Mouse (Mus musculus): ENCODE results near the gene Icos. TPM values are rescaled to one million over a fixed set of nuclear protein-coding genes. Genes with fewer than 3 reads are reported as not detected.

Gene Icos
- polyA plus RNA-seq, 1 experiment from 2014 or later, result 0.13 TPM

DNA sequence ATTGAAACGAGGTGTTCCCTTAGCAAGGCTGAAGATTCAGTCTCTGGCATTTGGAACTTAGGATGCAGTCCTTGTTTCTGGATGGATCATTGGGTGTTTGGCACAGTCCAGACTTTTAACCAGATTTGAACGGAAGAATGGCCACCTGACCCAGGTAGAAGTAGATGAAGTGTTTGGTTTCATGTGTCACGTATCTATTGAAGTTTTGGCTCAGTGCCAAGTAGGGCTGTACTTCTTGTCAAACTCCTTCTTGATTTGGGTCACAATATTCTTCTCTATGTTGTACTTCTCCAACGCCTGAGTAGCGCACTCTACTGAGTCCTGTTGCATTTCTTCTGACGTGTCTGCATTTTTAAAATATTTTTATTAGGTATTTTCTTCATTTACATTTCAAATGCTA is 29.6 kb upstream of the Icos start:
- H3K9me3 ChIP-seq, result no peaks in the 10 kb centered on the region
- no peak overlapping the region for H3K27ac ChIP-seq
- peaks cover 13% of the 10 kb centered on the region for H3K4me1 ChIP-seq (replicated peaks)
- H3K27me3 ChIP-seq (ENCODE audit: insufficient read depth, poor library complexity, severe bottlenecking), result no peaks in the 10 kb centered on the region
- H3K36me3 ChIP-seq, result no peaks in the 10 kb centered on the region
- DNase-seq (ENCODE audit: low spot score), result no peak
- H3K4me3 ChIP-seq, result no peak overlapping the region
- 94% methylated on average over 6 of the region's 6 CpGs for WGBS

DNA sequence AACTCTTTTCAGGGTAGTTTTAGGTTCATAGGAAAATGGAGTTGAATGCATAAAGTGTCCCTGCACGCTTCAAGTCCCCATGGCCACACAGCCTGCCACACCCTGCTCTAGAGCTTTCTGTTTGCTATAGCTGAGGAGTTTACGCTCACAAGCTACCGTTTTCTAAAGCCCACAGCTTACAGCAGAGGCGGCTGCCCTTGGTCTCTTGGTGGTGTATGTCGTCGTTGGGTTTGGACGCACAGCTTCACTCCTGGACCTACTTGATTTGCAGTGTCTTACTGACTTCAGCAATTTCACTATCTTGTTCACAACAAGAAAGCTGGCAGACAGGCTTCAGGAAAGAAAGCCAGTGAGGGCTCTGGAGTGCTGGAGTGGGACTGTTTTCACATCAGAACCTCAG is 24.8 kb upstream of the Icos start:
- 84% methylated on average over 7 of the region's 7 CpGs for WGBS
- H3K4me3 ChIP-seq, result no peak overlapping the region

DNA sequence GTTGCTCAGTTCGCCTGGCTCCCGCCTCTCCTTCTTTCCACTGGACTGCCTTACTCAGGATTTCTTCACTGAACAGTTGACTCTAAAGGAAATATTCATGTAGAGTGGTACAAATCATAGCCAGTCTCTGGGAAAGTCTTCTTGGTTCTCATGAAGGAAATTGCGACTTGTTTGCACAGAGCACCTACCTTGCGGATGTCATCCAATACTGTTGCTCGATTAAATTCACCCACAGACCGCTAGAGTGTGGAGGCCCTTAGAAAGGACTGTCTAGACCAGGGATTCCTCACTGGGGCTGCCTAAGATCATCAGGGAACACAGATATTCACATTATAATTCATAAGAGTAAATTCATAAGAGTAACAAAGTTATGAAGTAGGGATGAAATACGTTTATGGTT is 24.0 kb upstream of the Icos start:
- Histone ChIP-seq H3K36me3 (no peaks in the 10 kb centered on the region), H3K4me1 (replicated peaks) (no peaks in the 10 kb centered on the region), H3K27ac (no peak overlapping the region), H3K4me3 (no peak overlapping the region), H3K27me3 (ENCODE audit: insufficient read depth, poor library complexity, severe bottlenecking) (no peaks in the 10 kb centered on the region), H3K9me3 (no peaks in the 10 kb centered on the region)
- no peak for DNase-seq (ENCODE audit: low spot score)
- 90% methylated on average over 7 of the region's 7 CpGs for WGBS

More for the DNA sequence above, 24.8 kb upstream of the Icos start:
- DNase-seq (ENCODE audit: low spot score), result no peak
- Histone ChIP-seq H3K4me1 (replicated peaks) (no peaks in the 10 kb centered on the region), H3K27ac (no peak overlapping the region), H3K27me3 (ENCODE audit: insufficient read depth, poor library complexity, severe bottlenecking) (no peaks in the 10 kb centered on the region), H3K36me3 (no peaks in the 10 kb centered on the region), H3K9me3 (no peaks in the 10 kb centered on the region)

DNA sequence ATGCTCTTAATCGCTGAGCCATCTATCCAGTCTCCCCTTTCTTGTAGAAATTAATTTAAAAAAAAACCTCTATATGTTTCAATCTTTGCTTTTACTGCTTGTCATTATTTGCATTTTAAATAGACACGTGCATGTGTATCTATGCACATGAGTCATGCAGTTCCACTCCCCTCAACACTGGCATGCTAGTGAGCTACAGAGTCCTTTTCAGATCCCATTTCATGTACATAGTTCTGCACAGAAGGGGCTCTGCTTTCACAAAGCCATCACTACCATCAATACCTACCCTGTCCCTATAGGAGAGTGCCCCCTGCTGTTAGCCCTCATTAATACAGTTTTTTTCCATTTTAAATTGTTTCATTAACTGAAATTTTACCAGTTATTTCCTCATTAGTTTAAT is 23.0 kb upstream of the Icos start:
- WGBS, result 62% methylated on average over 2 of the region's 2 CpGs
- Histone ChIP-seq H3K4me3 (no peak overlapping the region), H3K27me3 (ENCODE audit: insufficient read depth, poor library complexity, severe bottlenecking) (no peaks in the 10 kb centered on the region), H3K9me3 (no peaks in the 10 kb centered on the region), H3K27ac (no peak overlapping the region), H3K4me1 (replicated peaks) (no peaks in the 10 kb centered on the region), H3K36me3 (no peaks in the 10 kb centered on the region)
- DNase-seq (ENCODE audit: low spot score), result no peak

DNA sequence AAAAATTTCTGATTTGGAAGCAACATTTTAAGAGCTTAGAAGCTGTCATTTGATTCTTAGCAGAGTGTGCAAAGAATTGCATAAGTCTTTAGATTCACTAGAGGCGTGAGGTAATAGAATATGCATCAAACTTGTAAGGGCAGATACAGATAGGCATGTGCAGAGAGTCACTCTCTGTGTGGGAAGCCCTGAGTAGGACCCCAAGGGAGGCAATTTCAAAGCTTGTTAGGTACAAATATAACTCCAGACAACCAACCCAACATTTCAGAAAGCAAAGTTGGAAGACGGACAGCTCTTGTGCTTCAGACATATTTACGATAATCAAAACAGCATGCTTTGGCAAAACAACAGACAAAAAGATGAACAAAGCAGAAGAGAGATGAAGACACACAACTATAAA is 22.5 kb upstream of the Icos start:
- Histone ChIP-seq H3K27ac (no peak overlapping the region), H3K4me1 (replicated peaks) (no peaks in the 10 kb centered on the region), H3K4me3 (no peak overlapping the region), H3K9me3 (no peaks in the 10 kb centered on the region), H3K27me3 (ENCODE audit: insufficient read depth, poor library complexity, severe bottlenecking) (no peaks in the 10 kb centered on the region), H3K36me3 (no peaks in the 10 kb centered on the region)
- WGBS, result 97% methylated on average over 3 of the region's 3 CpGs
- DNase-seq (ENCODE audit: low spot score), result no peak

DNA sequence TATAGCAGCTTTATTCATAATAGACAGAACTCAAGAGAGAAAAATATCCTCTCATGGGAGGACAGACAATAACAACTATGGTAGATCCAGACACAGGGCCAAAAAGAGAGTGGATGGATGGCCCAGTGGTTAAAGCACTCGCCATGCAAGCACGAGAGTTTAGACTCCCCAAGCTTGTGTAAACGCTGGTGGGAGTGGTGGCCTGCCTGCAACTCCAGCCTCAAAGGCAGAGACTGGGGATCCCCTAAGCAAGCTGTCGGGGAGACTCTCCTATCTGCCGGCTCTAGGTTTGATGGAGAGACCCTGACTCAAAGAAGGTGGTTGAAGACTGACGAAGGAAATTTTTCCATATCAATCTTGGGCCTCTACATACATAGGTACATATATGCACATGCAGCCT is 21.5 kb upstream of the Icos start:
- H3K9me3 ChIP-seq, result no peaks in the 10 kb centered on the region
- H3K27ac ChIP-seq, result no peak overlapping the region
- no peaks in the 10 kb centered on the region for H3K27me3 ChIP-seq (ENCODE audit: insufficient read depth, poor library complexity, severe bottlenecking)
- no peaks in the 10 kb centered on the region for H3K4me1 ChIP-seq (replicated peaks)
- DNase-seq (ENCODE audit: low spot score), result no peak
- H3K4me3 ChIP-seq, result no peak overlapping the region
- WGBS, result 87% methylated on average over 6 of the region's 6 CpGs
- H3K36me3 ChIP-seq, result no peaks in the 10 kb centered on the region

DNA sequence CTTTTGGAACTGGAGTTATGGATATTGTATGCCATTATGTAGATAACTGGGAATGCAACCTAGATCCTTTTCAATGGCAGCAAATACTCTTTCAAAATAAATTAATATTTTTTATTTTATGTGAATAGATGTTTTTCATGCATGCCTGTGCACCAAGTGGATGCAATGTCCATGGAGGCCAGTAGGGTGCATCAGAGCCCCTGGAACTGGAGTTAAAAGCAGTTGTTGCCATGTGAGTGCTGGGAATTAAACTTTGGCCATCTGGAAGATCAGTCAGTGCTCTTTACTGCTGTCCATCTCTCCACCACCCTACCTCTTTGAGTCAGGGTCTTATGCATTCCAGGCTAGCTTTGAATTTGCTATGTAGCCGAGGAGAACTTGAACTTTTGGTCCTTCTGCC is 19.4 kb upstream of the Icos start:
- DNase-seq (ENCODE audit: low spot score), result no peak

DNA sequence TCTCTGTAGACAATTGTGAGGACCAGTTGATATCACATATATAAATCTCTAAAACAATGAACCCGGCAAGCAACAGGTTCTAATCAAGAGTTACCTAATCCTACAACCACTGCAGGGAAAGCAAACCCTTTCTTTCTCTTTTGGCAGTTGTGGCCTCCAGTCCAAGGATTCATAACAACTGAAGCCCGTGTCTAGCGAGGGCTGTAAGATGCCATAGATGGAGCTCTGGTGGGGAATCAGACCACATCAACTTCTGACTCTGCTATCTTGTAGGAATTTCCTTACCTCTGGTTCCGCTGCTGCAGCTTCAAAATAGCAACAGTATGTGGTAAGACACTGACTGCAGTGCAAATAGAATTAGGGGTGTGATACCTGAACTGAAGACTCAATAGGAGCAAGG is 18.5 kb upstream of the Icos start:
- no peaks in the 10 kb centered on the region for H3K9me3 ChIP-seq
- H3K4me1 ChIP-seq (replicated peaks), result no peaks in the 10 kb centered on the region
- H3K36me3 ChIP-seq, result no peaks in the 10 kb centered on the region
- H3K27me3 ChIP-seq (ENCODE audit: insufficient read depth, poor library complexity, severe bottlenecking), result no peaks in the 10 kb centered on the region
- DNase-seq (ENCODE audit: low spot score), result no peak
- no peak overlapping the region for H3K27ac ChIP-seq
- WGBS, result 90% methylated on average over 4 of the region's 4 CpGs
- H3K4me3 ChIP-seq, result no peak overlapping the region

More for the DNA sequence above, 19.4 kb upstream of the Icos start:
- H3K27ac ChIP-seq, result no peak overlapping the region
- H3K27me3 ChIP-seq (ENCODE audit: insufficient read depth, poor library complexity, severe bottlenecking), result no peaks in the 10 kb centered on the region
- H3K9me3 ChIP-seq, result no peaks in the 10 kb centered on the region
- WGBS, result 82% methylated on average over 1 of the region's 1 CpGs
- no peaks in the 10 kb centered on the region for H3K36me3 ChIP-seq
- H3K4me1 ChIP-seq (replicated peaks), result no peaks in the 10 kb centered on the region
- H3K4me3 ChIP-seq, result no peak overlapping the region

DNA sequence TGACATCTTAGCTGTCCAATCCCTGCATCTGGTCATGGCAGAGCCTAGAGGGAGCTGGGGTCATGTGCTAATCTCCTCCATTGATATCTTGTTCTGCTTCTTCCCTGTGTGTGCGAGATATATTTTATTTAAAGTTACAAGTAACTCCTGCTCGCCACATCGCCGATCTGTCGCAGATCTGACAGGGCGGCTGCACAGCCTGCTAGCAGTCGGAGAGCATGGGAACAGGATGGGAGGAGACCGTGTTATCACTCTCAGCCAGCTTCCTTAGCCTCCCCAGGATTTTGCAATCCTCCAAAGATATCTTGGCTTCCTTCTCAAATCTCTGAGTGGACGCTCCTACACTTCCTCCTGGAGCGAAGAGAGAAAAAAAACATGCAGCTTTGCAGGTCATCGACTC is 17.3 kb upstream of the Icos start:
- H3K4me1 ChIP-seq (replicated peaks), result no peaks in the 10 kb centered on the region
- no peaks in the 10 kb centered on the region for H3K27me3 ChIP-seq (ENCODE audit: insufficient read depth, poor library complexity, severe bottlenecking)
- 86% methylated on average over 11 of the region's 11 CpGs for WGBS
- no peaks in the 10 kb centered on the region for H3K9me3 ChIP-seq
- DNase-seq (ENCODE audit: low spot score), result no peak
- H3K36me3 ChIP-seq, result no peaks in the 10 kb centered on the region
- H3K27ac ChIP-seq, result no peak overlapping the region
- no peak overlapping the region for H3K4me3 ChIP-seq

DNA sequence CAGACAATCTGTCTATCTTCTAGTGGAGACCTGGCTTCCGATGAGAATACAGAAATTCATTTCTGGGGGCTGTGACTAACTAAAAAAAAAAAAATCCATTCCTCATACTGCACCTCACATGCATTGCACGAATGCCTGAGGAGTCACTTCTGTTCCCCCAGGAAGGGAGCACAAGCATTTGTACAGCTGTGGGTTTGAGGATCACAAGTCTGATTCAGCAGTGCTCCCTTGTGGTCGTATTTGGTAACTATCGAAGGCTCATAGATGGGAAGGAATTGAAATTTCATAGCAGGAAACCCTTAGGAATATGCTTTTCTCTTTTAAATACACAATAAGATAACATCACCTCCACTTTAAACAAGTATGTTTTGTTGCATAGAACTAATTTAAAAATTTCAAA is 16.6 kb upstream of the Icos start:
- no peaks in the 10 kb centered on the region for H3K27me3 ChIP-seq (ENCODE audit: insufficient read depth, poor library complexity, severe bottlenecking)
- peak; percentile 31 for DNase-seq (ENCODE audit: low spot score)
- H3K4me3 ChIP-seq, result no peak overlapping the region
- no peaks in the 10 kb centered on the region for H3K4me1 ChIP-seq (replicated peaks)
- H3K27ac ChIP-seq, result no peak overlapping the region
- no peaks in the 10 kb centered on the region for H3K9me3 ChIP-seq
- no peaks in the 10 kb centered on the region for H3K36me3 ChIP-seq
- 34% methylated on average over 4 of the region's 4 CpGs for WGBS

DNA sequence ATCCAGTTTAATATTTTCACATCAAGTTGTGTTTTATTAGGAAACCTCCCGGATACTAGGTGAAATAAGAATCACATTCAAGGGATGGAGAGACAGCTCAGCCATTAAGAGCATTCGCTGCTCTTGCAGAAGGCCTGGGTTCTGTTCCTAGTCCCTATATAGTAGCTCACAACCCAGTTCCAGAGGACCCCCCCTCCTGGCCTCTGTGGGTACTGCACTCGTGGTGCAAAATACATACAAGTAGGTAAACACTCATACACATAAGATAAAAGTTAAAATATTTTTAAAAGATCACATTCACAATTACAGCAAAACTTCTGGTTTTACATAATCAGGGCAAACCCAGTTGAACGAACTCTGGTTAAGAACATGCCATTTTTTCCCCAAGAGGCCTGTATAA is 15.6 kb upstream of the Icos start:
- H3K4me3 ChIP-seq, result no peak overlapping the region
- no peaks in the 10 kb centered on the region for H3K27me3 ChIP-seq (ENCODE audit: insufficient read depth, poor library complexity, severe bottlenecking)
- H3K9me3 ChIP-seq, result no peaks in the 10 kb centered on the region
- WGBS, result 89% methylated on average over 4 of the region's 4 CpGs
- no peaks in the 10 kb centered on the region for H3K36me3 ChIP-seq
- no peaks in the 10 kb centered on the region for H3K4me1 ChIP-seq (replicated peaks)
- no peak overlapping the region for H3K27ac ChIP-seq
- no peak for DNase-seq (ENCODE audit: low spot score)

DNA sequence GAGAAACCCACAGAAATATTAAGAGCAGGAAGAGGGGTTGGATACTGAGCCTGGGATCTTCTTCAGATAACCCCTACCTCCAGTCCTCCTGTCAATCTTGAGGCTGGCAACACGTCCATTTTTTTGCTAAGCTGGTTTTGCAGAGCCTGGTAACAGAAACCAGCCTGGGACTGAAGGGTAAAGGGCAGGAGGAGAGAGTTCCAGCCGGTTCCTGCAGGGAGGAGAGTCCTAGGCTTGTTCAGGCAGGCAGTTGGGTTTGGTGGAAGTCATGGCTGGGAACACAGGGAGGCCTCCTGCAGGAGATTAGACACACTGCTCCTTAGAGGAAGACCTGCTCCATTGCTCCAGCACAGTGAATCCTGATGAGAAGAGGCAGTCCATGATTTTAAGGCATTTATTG is 10.2 kb upstream of the Icos start:
- 36% methylated on average over 2 of the region's 2 CpGs for whole genome bisulfite sequencing
- Histone ChIP-seq H3K36me3 (no peaks in the 10 kb centered on the region), H3K4me3 (no peak overlapping the region), H3K27ac (no peak overlapping the region), H3K4me1 (replicated peaks) (peaks cover 6% of the 10 kb centered on the region; the same call in 1 of the 2 replicates), H3K27me3 (ENCODE audit: insufficient read depth, poor library complexity, severe bottlenecking) (no peaks in the 10 kb centered on the region), H3K9me3 (no peaks in the 10 kb centered on the region)
- DNase-seq (ENCODE audit: low spot score), result no peak

DNA sequence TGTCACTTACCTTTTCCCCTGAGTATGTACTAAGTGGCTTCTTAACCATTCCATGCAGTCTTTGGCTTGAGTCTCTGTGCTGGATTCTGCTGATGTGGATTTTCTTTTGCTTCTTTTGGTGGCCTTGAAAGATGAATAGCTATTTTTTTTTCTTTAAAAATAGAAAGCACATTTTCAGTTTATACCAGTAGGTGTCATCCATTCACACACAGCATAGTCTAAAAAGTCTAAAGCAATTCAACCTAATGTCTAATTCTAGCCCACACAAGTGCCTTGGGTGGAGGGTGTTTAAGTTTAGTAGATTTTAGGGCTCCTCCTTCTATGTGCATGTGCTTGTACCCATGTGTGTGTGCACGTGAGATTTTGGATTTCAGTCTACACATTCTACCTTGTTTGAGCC is 6.9 kb upstream of the Icos start:
- no peak for DNase-seq (ENCODE audit: low spot score)
- no peak overlapping the region for H3K4me3 ChIP-seq
- no peaks in the 10 kb centered on the region for H3K36me3 ChIP-seq
- H3K9me3 ChIP-seq, result no peaks in the 10 kb centered on the region
- no peaks in the 10 kb centered on the region for H3K27me3 ChIP-seq (ENCODE audit: insufficient read depth, poor library complexity, severe bottlenecking)
- peaks cover 12% of the 10 kb centered on the region for H3K4me1 ChIP-seq (replicated peaks)
- H3K27ac ChIP-seq, result no peak overlapping the region
- WGBS, result 88% methylated on average over 1 of the region's 1 CpGs

DNA sequence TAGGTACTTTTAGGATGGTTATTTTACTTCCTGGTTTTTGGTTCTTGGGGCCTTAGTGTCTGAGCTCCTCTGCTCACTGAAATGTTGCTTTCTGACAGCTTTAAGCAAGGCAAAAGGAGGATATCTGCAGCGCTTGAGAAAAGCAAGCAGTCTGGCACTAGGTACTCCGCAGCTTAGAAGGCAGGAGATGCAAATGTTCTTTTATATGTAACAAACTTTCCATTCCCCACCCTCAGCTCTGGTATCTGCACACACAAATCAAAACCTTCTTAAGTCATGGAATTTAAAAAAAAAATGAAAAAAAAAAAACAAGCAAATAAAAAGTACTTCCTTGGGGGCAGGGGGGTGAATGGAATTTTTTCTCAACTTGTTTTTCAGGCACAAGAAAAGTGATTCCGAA is 3.5 kb upstream of the Icos start:
- WGBS, result 79% methylated on average over 3 of the region's 3 CpGs
- H3K36me3 ChIP-seq, result no peaks in the 10 kb centered on the region
- DNase-seq (ENCODE audit: low spot score), result no peak
- H3K4me1 ChIP-seq (replicated peaks), result peaks cover 9% of the 10 kb centered on the region
- no peaks in the 10 kb centered on the region for H3K27me3 ChIP-seq (ENCODE audit: insufficient read depth, poor library complexity, severe bottlenecking)
- no peaks in the 10 kb centered on the region for H3K9me3 ChIP-seq
- no peak overlapping the region for H3K27ac ChIP-seq
- H3K4me3 ChIP-seq, result no peak overlapping the region
